Mouse (Mus musculus): Measurements from ENCODE around the gene Nab2.

- TF ChIP-seq POLR2A (IDR thresholded peaks at IDR 0.05; ENCODE audit: low read depth, low read length) (no peak), CTCF (conservative IDR thresholded peaks at IDR 0.05; ENCODE audit: insufficient read depth, insufficient read length, low read depth, low read length) (no peak)
These were observed 13.3 kb downstream of the Nab2 start for GRCm38 (mm10) chr10:127654970-127655579.
